Mouse (Mus musculus): ENCODE results near the gene Tvp23b. TPM values are rescaled to one million over a fixed set of nuclear protein-coding genes. Genes with fewer than 3 reads are reported as not detected.

Tvp23b gene
- polyA plus RNA-seq (2021; fragmentation: Nextera tagmentation): 47.4 and 60.1 TPM in 2 replicates
- long read RNA-seq, experiment 1, transcript Tvp23b-201 (7 exons, 1,784 nt): major isoform, 82 of 103 reads
- long read RNA-seq, experiment 1, partial matches to known transcripts: 9 of 103 reads
- long read RNA-seq, experiment 1, other reads (novel, unspliced or antisense): 12 of 103 reads
- long read RNA-seq, experiment 2, transcript Tvp23b-201 (7 exons, 1,784 nt): major isoform, 221 of 252 reads
- long read RNA-seq, experiment 2, partial matches to known transcripts: 6 of 252 reads
- long read RNA-seq, experiment 2, other reads (novel, unspliced or antisense): 25 of 252 reads

DNA sequence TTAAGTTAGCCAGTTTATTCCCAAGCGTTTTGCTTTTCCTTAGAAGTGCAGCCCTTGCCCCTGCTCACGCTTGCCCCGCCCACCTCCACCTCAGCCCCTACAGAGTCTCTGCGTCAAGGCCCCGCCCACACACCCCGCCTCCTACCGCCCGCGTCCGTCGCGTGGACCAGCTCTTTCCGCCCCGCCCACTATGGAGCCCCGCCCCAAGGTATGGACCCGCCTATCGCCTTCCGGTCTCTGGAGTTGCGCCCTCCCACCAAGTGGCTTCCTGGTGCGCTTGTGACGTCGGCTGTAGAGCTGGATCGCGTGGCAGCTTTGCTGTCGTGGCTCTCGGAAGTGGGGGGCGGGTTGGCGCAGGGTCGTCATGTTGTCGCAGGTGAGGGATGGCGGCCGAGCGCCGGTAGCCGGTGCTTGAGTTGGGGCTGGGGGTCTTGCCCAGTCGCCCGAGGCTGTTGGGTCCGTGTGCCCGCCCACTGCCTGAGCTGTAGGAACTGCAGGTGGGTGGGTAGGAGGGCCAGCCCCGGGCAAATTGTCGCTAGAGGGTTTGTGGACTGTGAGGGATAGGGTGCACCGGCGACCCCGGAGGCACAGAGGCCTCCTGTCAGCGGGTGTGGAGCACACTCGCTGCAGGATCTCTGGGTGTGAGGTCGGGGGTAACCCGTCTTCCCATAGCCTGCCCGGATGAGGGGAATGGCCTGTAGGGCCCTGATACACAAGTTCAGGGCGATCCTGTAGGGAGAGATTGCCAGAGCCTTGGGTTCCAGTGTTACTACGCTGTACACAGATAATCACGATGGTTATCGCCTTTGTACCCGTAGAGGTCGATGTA, at the start of gene Tvp23b:
Tvp23b (plus strand) TSS at position 236 of the 829 bp plus-strand sequence.

DNA sequence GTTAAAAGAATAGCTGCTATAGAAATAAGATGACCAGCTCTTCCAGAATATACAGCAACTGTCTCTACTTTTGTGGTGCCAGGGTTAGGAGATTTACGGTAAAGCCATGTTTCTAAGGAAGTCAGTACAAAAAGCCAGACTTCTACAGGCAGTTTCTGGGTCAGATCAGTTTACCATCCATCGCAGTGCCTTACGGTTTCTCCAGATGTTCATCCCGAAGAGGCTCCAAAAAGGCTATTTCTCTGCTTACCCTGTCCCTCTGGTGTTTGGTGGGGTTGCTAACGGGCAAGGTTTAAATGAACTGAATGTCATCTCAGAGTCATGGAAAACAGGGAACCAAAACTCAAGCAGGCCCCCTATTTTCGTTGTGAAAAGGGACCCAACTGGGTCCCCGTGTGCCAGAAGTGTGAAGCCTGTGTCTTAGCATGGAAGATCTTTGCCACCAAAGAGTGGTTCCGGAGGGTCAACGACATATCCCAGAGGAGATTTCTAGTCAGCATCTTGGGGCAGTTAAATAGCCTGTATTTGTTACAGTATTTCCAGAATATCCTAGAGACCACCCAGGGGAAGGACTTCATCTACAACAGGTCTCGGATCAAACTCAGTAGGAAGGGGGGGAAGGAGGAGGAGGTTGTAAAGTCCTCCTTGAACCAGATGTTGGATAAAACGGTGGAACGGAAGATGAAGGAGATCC, 32.1 kb upstream of the Tvp23b start, which contains the start of gene Fbxw10:
Fbxw10 (plus strand) TSS at position 109 of the 694 bp plus-strand sequence.

DNA sequence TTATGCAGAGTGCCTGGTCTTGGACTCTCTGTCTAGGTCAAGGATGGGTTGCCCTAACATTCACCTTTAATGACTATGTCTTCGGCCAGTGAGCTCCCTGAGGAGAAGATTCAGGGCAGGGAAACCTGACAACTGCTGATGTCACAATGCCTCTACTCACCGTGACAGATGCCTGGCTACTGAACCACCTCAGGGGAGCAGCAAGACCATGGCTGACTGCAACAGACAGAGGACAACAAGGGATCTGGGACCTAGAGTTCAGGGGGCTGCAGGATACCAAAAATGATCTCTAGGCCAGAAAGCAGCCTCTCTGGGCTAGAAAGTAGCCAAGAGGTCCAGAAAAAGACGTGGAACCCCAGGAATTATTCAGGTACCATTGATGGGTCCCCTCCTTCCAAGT, 71.8 kb downstream of the Tvp23b start, which contains the start of gene Cdrt4:
Cdrt4 (plus strand) TSS at position 182 of the 400 bp plus-strand sequence.

Other genes with a start within 250 kb of the Tvp23b start
- 1.7 and 1.8 TPM in 2 replicates for gene Lrrc75a, start 230.9 kb upstream of the Tvp23b start, polyA plus RNA-seq (2021; fragmentation: Nextera tagmentation)
- gene Mmgt2, start 230.8 kb upstream of the Tvp23b start, polyA plus RNA-seq (2021; fragmentation: Nextera tagmentation): 38.2 and 53.6 TPM in 2 replicates
- 4.2 and 5.2 TPM in 2 replicates for gene Zfp287, start 147.6 kb upstream of the Tvp23b start, polyA plus RNA-seq (2021; fragmentation: Nextera tagmentation)
- gene Gm10428, start 126.4 kb upstream of the Tvp23b start, polyA plus RNA-seq (2021; fragmentation: Nextera tagmentation): not detected in 2 replicates
- 12.8 and 14.7 TPM in 2 replicates for gene Zfp286, start 90.0 kb upstream of the Tvp23b start, polyA plus RNA-seq (2021; fragmentation: Nextera tagmentation)
- gene Trim16, start 59.2 kb upstream of the Tvp23b start, polyA plus RNA-seq (2021; fragmentation: Nextera tagmentation): 0.79 and 0.89 TPM in 2 replicates
- 0.14 and 0.25 TPM in 2 replicates for gene Fbxw10, start 32.4 kb upstream of the Tvp23b start, polyA plus RNA-seq (2021; fragmentation: Nextera tagmentation)
- gene Cdrt4, start 71.7 kb downstream of the Tvp23b start, polyA plus RNA-seq (2021; fragmentation: Nextera tagmentation): 0.21 TPM in 1 of 2 replicates, not detected in the other
- gene Tekt3, start 182.2 kb downstream of the Tvp23b start, polyA plus RNA-seq (2021; fragmentation: Nextera tagmentation): 0.26 and 0.33 TPM in 2 replicates
- gene Pmp22, start 249.5 kb downstream of the Tvp23b start, polyA plus RNA-seq (2021; fragmentation: Nextera tagmentation): 45.5 and 53.9 TPM in 2 replicates